Mouse (Mus musculus): ENCODE results near the gene Gm20388. TPM values are rescaled to one million over a fixed set of nuclear protein-coding genes. Genes with fewer than 3 reads are reported as not detected.

Gene Gm20388
- polyA plus RNA-seq, 1 experiment from 2014 or later, result not detected

GRCm38 (mm10) chr8:121115136-121115535, 1204.5 kb downstream of the Gm20388 start:
- H3K9ac ChIP-seq, result peak overlapping the region; percentile 69

DNA sequence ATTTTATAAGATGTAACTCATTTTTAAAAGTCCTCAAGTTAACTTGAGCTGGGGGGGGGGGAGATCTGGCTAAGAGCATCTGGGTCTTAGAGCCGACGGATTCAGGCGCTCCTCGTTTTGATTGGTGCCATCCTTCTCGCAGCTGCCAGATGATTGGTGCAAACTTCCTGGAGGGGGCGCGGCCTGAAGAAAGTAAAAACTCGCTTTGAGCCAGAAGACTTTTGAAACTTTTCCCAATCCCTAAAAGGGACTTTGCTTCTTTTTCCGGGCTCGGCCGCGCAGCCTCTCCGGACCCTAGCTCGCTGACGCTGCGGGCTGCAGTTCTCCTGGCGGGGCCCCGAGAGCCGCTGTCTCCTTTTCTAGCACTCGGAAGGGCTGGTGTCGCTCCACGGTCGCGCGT, 1205.3 kb downstream of the Gm20388 start, which contains the start of gene Foxc2:
Foxc2 (plus strand) TSS at position 224 of the 400 bp plus-strand sequence.
- peak within 1 kb of the TSS; percentile 91 for H3K4me2 ChIP-seq
- ATAC-seq (ENCODE audit: extremely low read depth, insufficient number of reproducible peaks, low FRiP score, low TSS enrichment), result 0 out of 2 replicates have a peak, but pooled peaks have one; percentile 16
- H3K36me3 ChIP-seq, result no peaks in the 10 kb centered on the region
- H3K27me3 ChIP-seq (replicated peaks), result peaks cover 90% of the 10 kb centered on the region
- no peaks in the 10 kb centered on the region for H3K9me3 ChIP-seq
- H3K4me1 ChIP-seq, result peaks cover 34% of the 10 kb centered on the region
- WGBS, result under 1% methylated on average over 25 of the region's 25 CpGs
- H3K27ac ChIP-seq (replicated peaks), result peak within 1 kb of the TSS; percentile 97
- H3K9ac ChIP-seq, result peak within 1 kb of the TSS; percentile 90
- peak within 1 kb of the TSS; percentile 77 for H3K4me3 ChIP-seq

More at GRCm38 (mm10) chr8:121115136-121115535, 1204.5 kb downstream of the Gm20388 start:
- H3K36me3 ChIP-seq, result no peaks in the 10 kb centered on the region
- H3K9me3 ChIP-seq, result no peaks in the 10 kb centered on the region
- ATAC-seq (ENCODE audit: extremely low read depth, insufficient number of reproducible peaks, low FRiP score, low TSS enrichment), result no peak
- H3K4me2 ChIP-seq, result peak overlapping the region; percentile 91
- H3K27ac ChIP-seq (replicated peaks), result no peak overlapping the region
- H3K4me1 ChIP-seq, result peaks cover 28% of the 10 kb centered on the region
- WGBS, result 5% methylated on average over 25 of the region's 25 CpGs
- H3K4me3 ChIP-seq, result peak overlapping the region; percentile 43
- peaks cover 81% of the 10 kb centered on the region for H3K27me3 ChIP-seq (replicated peaks)

- H3K36me3 ChIP-seq, result peaks cover 5% of the 10 kb centered on the region; the same call in 1 of the 2 replicates
- H3K27ac ChIP-seq (replicated peaks), result peak overlapping the region; percentile 97
- peak overlapping the region; percentile 91 for H3K4me2 ChIP-seq
- peak overlapping the region; percentile 90 for H3K9ac ChIP-seq
- peak overlapping the region; percentile 77 for H3K4me3 ChIP-seq
- H3K9me3 ChIP-seq, result no peaks in the 10 kb centered on the region
- no peak; the same call in 1 of the 2 replicates for ATAC-seq (ENCODE audit: extremely low read depth, insufficient number of reproducible peaks, low FRiP score, low TSS enrichment)
- peaks cover 38% of the 10 kb centered on the region for H3K4me1 ChIP-seq
- peaks cover 93% of the 10 kb centered on the region for H3K27me3 ChIP-seq (replicated peaks)
- under 1% methylated on average over 55 of the region's 55 CpGs for WGBS
Measured at GRCm38 (mm10) chr8:121116591-121117185, 1206.0 kb downstream of the Gm20388 start.

- ATAC-seq (ENCODE audit: extremely low read depth, insufficient number of reproducible peaks, low FRiP score, low TSS enrichment), result no peak
- Histone ChIP-seq H3K4me1 (peaks cover 43% of the 10 kb centered on the region), H3K27me3 (replicated peaks) (peaks cover 93% of the 10 kb centered on the region), H3K4me2 (peak overlapping the region; percentile 91), H3K36me3 (peaks cover 10% of the 10 kb centered on the region; the same call in 1 of the 2 replicates), H3K27ac (replicated peaks) (peak overlapping the region; percentile 97), H3K9me3 (no peaks in the 10 kb centered on the region), H3K4me3 (peak overlapping the region; percentile 77), H3K9ac (peak overlapping the region; percentile 90)
- WGBS, result under 1% methylated on average over 58 of the region's 62 CpGs
Measured at GRCm38 (mm10) chr8:121117186-121117651, 1206.6 kb downstream of the Gm20388 start.

GRCm38 (mm10) chr8:121117906-121118305, 1207.3 kb downstream of the Gm20388 start:
- H3K27ac ChIP-seq (replicated peaks), result peak overlapping the region; percentile 97

GRCm38 (mm10) chr8:121118634-121119420, 1208.2 kb downstream of the Gm20388 start:
- Histone ChIP-seq H3K4me3 (peak overlapping the region; percentile 77), H3K4me2 (peak overlapping the region; percentile 91), H3K27me3 (replicated peaks) (peaks cover 99% of the 10 kb centered on the region), H3K9ac (peak overlapping the region; percentile 90), H3K27ac (replicated peaks) (peak overlapping the region; percentile 97), H3K9me3 (no peaks in the 10 kb centered on the region), H3K36me3 (peaks cover 12% of the 10 kb centered on the region; the same call in 1 of the 2 replicates), H3K4me1 (peaks cover 41% of the 10 kb centered on the region)
- ATAC-seq (ENCODE audit: extremely low read depth, insufficient number of reproducible peaks, low FRiP score, low TSS enrichment), result no peak
- 6% methylated on average over 18 of the region's 18 CpGs for WGBS

More at GRCm38 (mm10) chr8:121117906-121118305, 1207.3 kb downstream of the Gm20388 start:
- under 1% methylated on average over 28 of the region's 28 CpGs for WGBS
- Histone ChIP-seq H3K4me3 (peak overlapping the region; percentile 77), H3K36me3 (peaks cover 12% of the 10 kb centered on the region; the same call in 1 of the 2 replicates), H3K4me2 (peak overlapping the region; percentile 91), H3K9me3 (no peaks in the 10 kb centered on the region), H3K27me3 (replicated peaks) (peaks cover 93% of the 10 kb centered on the region), H3K9ac (peak overlapping the region; percentile 90), H3K4me1 (peaks cover 48% of the 10 kb centered on the region)
- ATAC-seq (ENCODE audit: extremely low read depth, insufficient number of reproducible peaks, low FRiP score, low TSS enrichment), result no peak

GRCm38 (mm10) chr8:121119635-121120455, 1209.2 kb downstream of the Gm20388 start:
- H3K4me1 ChIP-seq, result peaks cover 48% of the 10 kb centered on the region
- peak overlapping the region; percentile 77 for H3K4me3 ChIP-seq
- no peak for ATAC-seq (ENCODE audit: extremely low read depth, insufficient number of reproducible peaks, low FRiP score, low TSS enrichment)
- WGBS, result 19% methylated on average over 12 of the region's 12 CpGs
- no peaks in the 10 kb centered on the region for H3K9me3 ChIP-seq
- H3K4me2 ChIP-seq, result peak overlapping the region; percentile 91
- H3K9ac ChIP-seq, result peak overlapping the region; percentile 90
- H3K36me3 ChIP-seq, result peaks cover 12% of the 10 kb centered on the region; the same call in 1 of the 2 replicates
- peak overlapping the region; percentile 61 for H3K27ac ChIP-seq (replicated peaks)
- H3K27me3 ChIP-seq (replicated peaks), result peaks cover 98% of the 10 kb centered on the region

GRCm38 (mm10) chr8:121120456-121121419, 1210.1 kb downstream of the Gm20388 start:
- Histone ChIP-seq H3K4me2 (peak overlapping the region; percentile 91), H3K9ac (peak overlapping the region; percentile 90), H3K4me3 (peak overlapping the region; percentile 77), H3K4me1 (peaks cover 47% of the 10 kb centered on the region), H3K36me3 (peaks cover 12% of the 10 kb centered on the region; the same call in 1 of the 2 replicates), H3K9me3 (no peaks in the 10 kb centered on the region), H3K27ac (replicated peaks) (peak overlapping the region; percentile 61), H3K27me3 (replicated peaks) (peaks cover 98% of the 10 kb centered on the region)
- 27% methylated on average over 17 of the region's 17 CpGs for WGBS
- ATAC-seq (ENCODE audit: extremely low read depth, insufficient number of reproducible peaks, low FRiP score, low TSS enrichment), result no peak

- peaks cover 99% of the 10 kb centered on the region for H3K27me3 ChIP-seq (replicated peaks)
- H3K4me2 ChIP-seq, result peak overlapping the region; percentile 91
- peaks cover 50% of the 10 kb centered on the region for H3K4me1 ChIP-seq
- H3K36me3 ChIP-seq, result peaks cover 12% of the 10 kb centered on the region; the same call in 1 of the 2 replicates
- no peak for ATAC-seq (ENCODE audit: extremely low read depth, insufficient number of reproducible peaks, low FRiP score, low TSS enrichment)
- H3K9me3 ChIP-seq, result no peaks in the 10 kb centered on the region
- H3K27ac ChIP-seq (replicated peaks), result no peak overlapping the region
- H3K9ac ChIP-seq, result peak overlapping the region; percentile 90; the same call in 1 of the 2 replicates
- peak overlapping the region; percentile 77; the same call in 1 of the 2 replicates for H3K4me3 ChIP-seq
- WGBS, result 37% methylated on average over 8 of the region's 8 CpGs
Measured at GRCm38 (mm10) chr8:121121704-121122103, 1211.1 kb downstream of the Gm20388 start.

Measured in heart, embryonic 13.5 days (tissue).